Mouse (Mus musculus) leukemia stem cell, adult 10-12 weeks (primary cell): ENCODE measurements around the gene Gm10642. TPM values are rescaled to one million over a fixed set of nuclear protein-coding genes. Genes with fewer than 3 reads are reported as not detected.

Experiments used
- polyA plus RNA-seq: library from polyadenylated mRNA; stranded (reverse); fragments of >175 nt; gene quantifications from 2 replicates; pipeline ENCODE4 v1.2.3, GENCODE M21; 2012; ENCODE audit warnings: low replicate concordance

Gene Gm10642
- polyA plus RNA-seq, result 1.1 and 4.3 TPM in 2 replicates

DNA sequence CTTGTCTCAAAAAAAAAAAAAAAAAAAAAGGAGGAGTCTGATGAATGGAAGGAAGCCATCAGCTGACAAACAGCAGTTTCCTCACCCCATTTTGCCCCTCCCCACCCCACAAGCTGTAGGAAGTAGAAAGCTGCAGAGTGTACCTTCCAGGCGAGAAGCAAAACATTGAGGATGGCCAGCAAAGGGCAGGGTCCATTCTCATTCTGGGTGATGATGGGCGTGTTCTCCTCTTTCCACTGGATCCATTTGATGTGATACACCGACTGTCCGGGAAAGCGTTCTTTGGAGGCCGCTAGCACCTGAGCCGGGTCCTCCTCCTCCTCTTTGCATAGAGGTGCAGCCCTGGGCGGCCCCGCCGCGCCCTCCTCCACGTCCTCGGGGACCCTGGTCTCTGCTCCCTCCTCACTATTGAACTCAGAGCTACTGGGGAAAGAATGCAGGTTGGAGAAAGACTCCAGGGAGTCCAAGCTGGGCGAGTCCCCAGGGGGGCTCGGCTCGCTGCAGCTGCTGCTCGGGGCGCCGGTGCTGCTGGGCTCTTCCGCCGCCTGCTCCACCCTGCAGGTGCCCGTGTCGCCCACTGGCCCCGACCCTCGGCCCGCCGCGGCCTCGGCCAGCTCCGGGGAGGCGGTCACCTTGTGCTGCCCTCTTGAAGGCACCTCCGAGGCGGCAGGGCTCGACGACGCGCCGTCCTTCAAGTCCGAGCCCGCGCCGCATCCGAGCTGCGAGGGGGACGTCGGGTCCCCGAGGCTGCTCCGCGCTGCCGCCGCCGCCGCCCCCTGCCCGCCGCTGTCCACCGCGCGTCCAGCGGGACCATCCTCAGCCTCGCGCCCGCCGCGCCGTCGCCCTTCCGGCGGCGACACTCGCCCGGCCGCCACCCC is at the start of gene Gm10642:
Gene Gm10642, plus strand, starts transcription at position 122 of the 878 bp plus-strand sequence.

GRCm38 (mm10) chr9:70657013-70657967 is 1.2 kb downstream of the Gm10642 start, which contains the start of gene Mindy2:
Gene Mindy2, minus strand, starts transcription at chr9:70657174.

GRCm38 (mm10) chr9:70678682-70679131 is 22.7 kb downstream of the Gm10642 start, which contains the start of gene Adam10:
Gene Adam10, plus strand, starts transcription at chr9:70678997.

Other genes starting within 250 kb of the Gm10642 start
- 16.3 and 24.4 TPM in 2 replicates for gene Ccnb2, start 234.7 kb upstream of the Gm10642 start, polyA plus RNA-seq
- gene Rnf111, start 152.5 kb upstream of the Gm10642 start, polyA plus RNA-seq, result 3.6 and 6.2 TPM in 2 replicates
- 8.3 and 16.5 TPM in 2 replicates for gene Sltm, start 113.5 kb upstream of the Gm10642 start, polyA plus RNA-seq
- 14.7 and 32.1 TPM in 2 replicates for gene Mindy2, start 923 bp downstream of the Gm10642 start, polyA plus RNA-seq
- gene Adam10, start 22.7 kb downstream of the Gm10642 start, polyA plus RNA-seq, result 50.7 and 76.7 TPM in 2 replicates